Mouse (Mus musculus): Measurements from ENCODE around the gene Git2.

Gene Git2

GRCm38 (mm10) chr5:114720784-114721183 lies 54.5 kb downstream of the Git2 start:
- no peak for DNase-seq (ENCODE audit: low read depth, low spot score)

GRCm38 (mm10) chr5:114719928-114720270 lies 55.4 kb downstream of the Git2 start:
- DNase-seq (ENCODE audit: low read depth, low spot score), result no peak

GRCm38 (mm10) chr5:114719003-114719927 lies 56.1 kb downstream of the Git2 start:
- no peak for DNase-seq (ENCODE audit: low read depth, low spot score)

- DNase-seq (ENCODE audit: low read depth, low spot score), result no peak
Measured at GRCm38 (mm10) chr5:114718483-114718882, 56.8 kb downstream of the Git2 start.

GRCm38 (mm10) chr5:114717937-114718336 lies 57.4 kb downstream of the Git2 start:
- DNase-seq (ENCODE audit: low read depth, low spot score), result no peak

- no peak for DNase-seq (ENCODE audit: low read depth, low spot score)
Measured at GRCm38 (mm10) chr5:114717292-114717691, 58.0 kb downstream of the Git2 start.

- no peak for DNase-seq (ENCODE audit: low read depth, low spot score)
Measured at GRCm38 (mm10) chr5:114714551-114714950, 60.8 kb downstream of the Git2 start.

- DNase-seq (ENCODE audit: low read depth, low spot score), result no peak
Measured at GRCm38 (mm10) chr5:114709357-114709756, 66.0 kb downstream of the Git2 start.

GRCm38 (mm10) chr5:114708491-114708890 lies 66.8 kb downstream of the Git2 start:
- no peak for DNase-seq (ENCODE audit: low read depth, low spot score)

- DNase-seq (ENCODE audit: low read depth, low spot score), result peak; percentile 96
Measured at GRCm38 (mm10) chr5:114707265-114708068, 67.8 kb downstream of the Git2 start, which contains the start of gene Tchp. TSS of gene Tchp (plus strand) at chr5:114707760.

GRCm38 (mm10) chr5:114702403-114703392 lies 72.6 kb downstream of the Git2 start:
- peak; percentile 84 for DNase-seq (ENCODE audit: low read depth, low spot score)

GRCm38 (mm10) chr5:114699015-114699414 lies 76.3 kb downstream of the Git2 start:
- no peak for DNase-seq (ENCODE audit: low read depth, low spot score)

- no peak for DNase-seq (ENCODE audit: low read depth, low spot score)
Measured at GRCm38 (mm10) chr5:114698044-114698746, 77.1 kb downstream of the Git2 start.

- peak; percentile 96 for DNase-seq (ENCODE audit: low read depth, low spot score)
Measured at GRCm38 (mm10) chr5:114696939-114697338, 78.4 kb downstream of the Git2 start.

- DNase-seq (ENCODE audit: low read depth, low spot score), result peak; percentile 72
Measured at GRCm38 (mm10) chr5:114695775-114696174, 79.5 kb downstream of the Git2 start.

GRCm38 (mm10) chr5:114690633-114691567 lies 84.4 kb downstream of the Git2 start, which contains the start of gene Gltp:
TSS of gene Gltp (minus strand) at chr5:114690984.
- DNase-seq (ENCODE audit: low read depth, low spot score), result peak; percentile 92

- peak; percentile 52 for DNase-seq (ENCODE audit: low read depth, low spot score)
Measured at GRCm38 (mm10) chr5:114689700-114690366, 85.5 kb downstream of the Git2 start.

GRCm38 (mm10) chr5:114688703-114689102 lies 86.6 kb downstream of the Git2 start:
- no peak for DNase-seq (ENCODE audit: low read depth, low spot score)

- peak; percentile 57 for DNase-seq (ENCODE audit: low read depth, low spot score)
Measured at GRCm38 (mm10) chr5:114687901-114688300, 87.4 kb downstream of the Git2 start.

Data from ES-CJ7 (cell line).